Mouse (Mus musculus): ENCODE measurements around the gene Mest. TPM values are rescaled to one million over a fixed set of nuclear protein-coding genes. Genes with fewer than 3 reads are reported as not detected.

The Mest gene
- total and polyA plus RNA-seq, 3 experiments, result 0.12 to 0.31 TPM; not detected in 1

DNA sequence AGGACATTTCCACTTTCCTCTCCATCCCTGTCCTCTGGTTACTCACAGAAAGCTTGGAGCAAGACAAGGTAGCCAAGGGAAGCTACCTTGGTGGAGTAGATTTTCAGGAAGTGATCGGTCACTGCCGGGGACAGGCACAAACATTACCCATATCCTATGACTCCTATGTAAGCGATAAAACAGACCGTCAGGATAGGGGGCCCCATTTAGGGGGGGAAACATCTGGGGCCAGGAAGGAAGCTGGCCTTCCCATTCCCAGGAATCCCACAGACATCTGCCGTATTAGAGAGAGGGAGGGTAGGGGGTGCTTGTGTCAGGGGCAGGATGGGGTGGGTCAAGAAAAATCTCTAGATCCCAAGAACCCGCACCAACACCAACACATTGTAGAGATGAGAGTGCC, 23.2 kb upstream of the Mest start:
- Histone ChIP-seq H3K9me3 (replicated peaks; ENCODE audit: insufficient read depth, low read length) (no peaks in the 10 kb centered on the region), H3K4me1 (ENCODE audit: control insufficient read depth in 1 of 2, insufficient read depth in 2 of 2, low read length in 2 of 2) (no peaks in the 10 kb centered on the region), H3K27ac (ENCODE audit: control insufficient read depth, low read depth, low read length) (no peak overlapping the region), H3K27me3 (ENCODE audit: control insufficient read depth in 1 of 2, insufficient read depth in 2 of 2, low read length in 2 of 2) (peaks cover 7 to 9% of the 10 kb centered on the region in 2 experiments), H3K9ac (ENCODE audit: control insufficient read depth, low read depth, low read length, poor library complexity, severe bottlenecking) (no peak overlapping the region), H3K36me3 (ENCODE audit: control insufficient read depth in 1 of 2, insufficient read depth in 2 of 2, low read length in 2 of 2) (no peaks in the 10 kb centered on the region), H3K79me2 (ENCODE audit: control insufficient read depth, insufficient read depth, low read length, poor library complexity) (no peaks in the 10 kb centered on the region), H3K4me3 (ENCODE audit: control insufficient read depth in 1 of 2, insufficient read depth in 1 of 2, low read depth in 2 of 2, low read length in 2 of 2) (no peak overlapping the region)
- no peak for DNase-seq (ENCODE audit: low read depth, low spot score)
- TF ChIP-seq MEF2A (IDR thresholded peaks at IDR 0.05; ENCODE audit: extremely low read depth, insufficient replicate concordance, low read depth, low read length, poor library complexity, severe bottlenecking) (no peak), MAX (IDR thresholded peaks at IDR 0.05; ENCODE audit: low read length) (no peak), POLR2AphosphoS2 (IDR thresholded peaks at IDR 0.05; ENCODE audit: low read length) (no peak), MYC (IDR thresholded peaks at IDR 0.05; ENCODE audit: low read depth, low read length) (no peak), TAL1 (IDR thresholded peaks at IDR 0.05; ENCODE audit: low read length) (no peak), JUND (IDR thresholded peaks at IDR 0.05; ENCODE audit: low read depth, low read length) (no peak), ZNF384 (IDR thresholded peaks at IDR 0.05; ENCODE audit: low read depth, low read length) (no peak), USF2 (IDR thresholded peaks at IDR 0.05; ENCODE audit: borderline replicate concordance in 1 of 2, insufficient read depth in 1 of 2, low read depth in 1 of 2, low read length in 2 of 2) (no peak), ZC3H11A (IDR thresholded peaks at IDR 0.05; ENCODE audit: low read depth, low read length) (no peak), USF1 (IDR thresholded peaks at IDR 0.05; ENCODE audit: low read depth, low read length) (no peak), RAD21 (IDR thresholded peaks at IDR 0.05; ENCODE audit: low read depth, low read length) (no peak), CHD1 (IDR thresholded peaks at IDR 0.05; ENCODE audit: low read depth, low read length) (no peak), POLR2A (IDR thresholded peaks at IDR 0.05; ENCODE audit: control insufficient read depth in 1 of 2, insufficient read depth in 1 of 2, low read depth in 1 of 2, low read length in 2 of 2, poor library complexity in 1 of 2) (no peak), E2F4 (IDR thresholded peaks at IDR 0.05; ENCODE audit: borderline replicate concordance, low read depth, low read length) (no peak), TCF12 (IDR thresholded peaks at IDR 0.05; ENCODE audit: low read depth, low read length) (no peak), GATA1 (IDR thresholded peaks at IDR 0.05; ENCODE audit: low read depth, low read length) (no peak), HCFC1 (IDR thresholded peaks at IDR 0.05; ENCODE audit: low read depth, low read length) (no peak)

DNA sequence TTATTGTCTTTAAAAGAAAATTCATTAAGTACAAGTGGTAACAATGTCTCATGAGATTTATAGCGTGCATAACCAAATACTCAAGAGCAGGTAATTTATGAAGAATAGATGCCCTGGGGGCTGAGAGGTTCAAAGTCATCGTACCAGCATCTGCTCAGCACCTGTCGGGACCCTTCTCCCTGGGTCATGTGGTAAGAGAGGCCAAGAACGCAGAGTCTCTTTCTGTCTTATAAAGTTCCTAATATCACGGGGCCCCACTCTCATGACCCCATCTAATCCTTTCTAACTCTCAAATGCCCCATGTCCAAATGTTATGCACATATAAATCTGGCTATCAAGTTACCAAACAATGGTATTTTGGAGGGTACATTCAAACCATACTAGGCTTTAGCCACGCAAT, 20.5 kb upstream of the Mest start:
- Histone ChIP-seq H3K27ac (ENCODE audit: control insufficient read depth, low read depth, low read length) (no peak overlapping the region), H3K9me3 (replicated peaks; ENCODE audit: insufficient read depth, low read length) (no peaks in the 10 kb centered on the region), H3K36me3 (ENCODE audit: control insufficient read depth in 1 of 2, insufficient read depth in 2 of 2, low read length in 2 of 2) (no peaks in the 10 kb centered on the region), H3K79me2 (ENCODE audit: control insufficient read depth, insufficient read depth, low read length, poor library complexity) (no peaks in the 10 kb centered on the region), H3K9ac (ENCODE audit: control insufficient read depth, low read depth, low read length, poor library complexity, severe bottlenecking) (no peak overlapping the region), H3K4me3 (ENCODE audit: control insufficient read depth in 1 of 2, insufficient read depth in 1 of 2, low read depth in 2 of 2, low read length in 2 of 2) (no peak overlapping the region), H3K4me1 (ENCODE audit: control insufficient read depth in 1 of 2, insufficient read depth in 2 of 2, low read length in 2 of 2) (no peaks in the 10 kb centered on the region), H3K27me3 (ENCODE audit: control insufficient read depth in 1 of 2, insufficient read depth in 2 of 2, low read length in 2 of 2) (peaks cover 7 to 9% of the 10 kb centered on the region in 2 experiments)
- DNase-seq (ENCODE audit: low read depth, low spot score), result no peak
- TF ChIP-seq ZMIZ1 (IDR thresholded peaks at IDR 0.05; ENCODE audit: low read depth, low read length), result no peak
- no peak for TF ChIP-seq ZC3H11A (IDR thresholded peaks at IDR 0.05; ENCODE audit: low read depth, low read length)
- TF ChIP-seq JUND (IDR thresholded peaks at IDR 0.05; ENCODE audit: low read depth, low read length), result no peak
- no peak for TF ChIP-seq E2F4 (IDR thresholded peaks at IDR 0.05; ENCODE audit: borderline replicate concordance, low read depth, low read length)
- no peak for TF ChIP-seq GATA1 (IDR thresholded peaks at IDR 0.05; ENCODE audit: low read depth, low read length)
- no peak for TF ChIP-seq USF2 (IDR thresholded peaks at IDR 0.05; ENCODE audit: borderline replicate concordance in 1 of 2, insufficient read depth in 1 of 2, low read depth in 1 of 2, low read length in 2 of 2)
- TF ChIP-seq MYC (IDR thresholded peaks at IDR 0.05; ENCODE audit: low read depth, low read length), result no peak
- no peak for TF ChIP-seq CHD1 (IDR thresholded peaks at IDR 0.05; ENCODE audit: low read depth, low read length)
- no peak for TF ChIP-seq KAT2A (conservative IDR thresholded peaks at IDR 0.05; ENCODE audit: low read depth, low read length)
- TF ChIP-seq MAZ (IDR thresholded peaks at IDR 0.05; ENCODE audit: low read depth, low read length), result no peak
- no peak for TF ChIP-seq NELFE (IDR thresholded peaks at IDR 0.05; ENCODE audit: low read depth, low read length)
- no peak for TF ChIP-seq USF1 (IDR thresholded peaks at IDR 0.05; ENCODE audit: low read depth, low read length)
- TF ChIP-seq MAX (IDR thresholded peaks at IDR 0.05; ENCODE audit: low read length), result no peak
- TF ChIP-seq TAL1 (IDR thresholded peaks at IDR 0.05; ENCODE audit: low read length), result no peak
- no peak for TF ChIP-seq MYB (IDR thresholded peaks at IDR 0.05; ENCODE audit: low read depth, low read length)
- no peak for TF ChIP-seq RAD21 (IDR thresholded peaks at IDR 0.05; ENCODE audit: low read depth, low read length)
- no peak for TF ChIP-seq ELF1 (IDR thresholded peaks at IDR 0.05; ENCODE audit: low read depth, low read length)
- no peak for TF ChIP-seq EP300 (IDR thresholded peaks at IDR 0.05; ENCODE audit: low read depth in 1 of 2, low read length in 2 of 2)
- no peak for TF ChIP-seq ETS1 (IDR thresholded peaks at IDR 0.05; ENCODE audit: low read depth, low read length)
- no peak for TF ChIP-seq MEF2A (IDR thresholded peaks at IDR 0.05; ENCODE audit: extremely low read depth, insufficient replicate concordance, low read depth, low read length, poor library complexity, severe bottlenecking)
